Mouse (Mus musculus): ENCODE data around the gene Erlec1. TPM values are rescaled to one million over a fixed set of nuclear protein-coding genes. Genes with fewer than 3 reads are reported as not detected.

The Erlec1 gene
- 11.5 and 12.4 TPM in 2 replicates for polyA plus RNA-seq (2015; fragmentation: Nextera tagmentation; extraction: Ambion mirVana)

DNA sequence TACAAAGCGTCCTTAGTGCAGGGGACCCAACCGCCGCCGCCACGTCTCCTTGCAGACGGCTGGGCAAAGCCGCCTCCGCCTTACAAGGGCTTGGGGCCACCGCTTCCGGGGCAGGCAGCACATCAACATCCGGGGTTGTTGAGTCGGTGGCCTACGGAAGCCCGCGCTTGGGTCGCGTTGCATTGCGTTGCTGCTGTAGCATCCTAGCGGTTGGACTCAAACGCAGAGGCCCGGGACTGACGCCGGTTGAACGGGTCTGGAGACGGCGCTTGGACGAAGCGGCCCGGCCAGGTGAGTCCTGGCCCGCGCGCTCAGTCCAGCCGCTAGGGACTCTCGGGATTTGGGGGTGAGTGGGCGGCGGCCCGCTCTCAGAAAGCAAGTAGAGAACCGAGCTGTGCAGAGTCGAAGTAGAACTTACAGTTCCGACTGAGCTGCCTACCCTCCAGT is at the start of gene Erlec1:
Erlec1 (minus strand) TSS at position 57 of the 447 bp plus-strand sequence.
- H3K4me2 ChIP-seq, result peak within 1 kb of the TSS; percentile 61
- peak within 1 kb of the TSS; percentile 85 for H3K4me3 ChIP-seq (replicated peaks)
- no peaks in the 10 kb centered on the region for H3K36me3 ChIP-seq
- peak; percentile 96 for ATAC-seq (ENCODE audit: insufficient read depth, low FRiP score, low read depth)
- H3K4me1 ChIP-seq, result no peaks in the 10 kb centered on the region
- H3K27me3 ChIP-seq (replicated peaks), result no peaks in the 10 kb centered on the region
- H3K9ac ChIP-seq, result peak within 1 kb of the TSS; percentile 83
- under 1% methylated on average over 40 of the region's 40 CpGs for WGBS
- H3K27ac ChIP-seq, result peak within 1 kb of the TSS; percentile 86
- H3K9me3 ChIP-seq, result no peaks in the 10 kb centered on the region

DNA sequence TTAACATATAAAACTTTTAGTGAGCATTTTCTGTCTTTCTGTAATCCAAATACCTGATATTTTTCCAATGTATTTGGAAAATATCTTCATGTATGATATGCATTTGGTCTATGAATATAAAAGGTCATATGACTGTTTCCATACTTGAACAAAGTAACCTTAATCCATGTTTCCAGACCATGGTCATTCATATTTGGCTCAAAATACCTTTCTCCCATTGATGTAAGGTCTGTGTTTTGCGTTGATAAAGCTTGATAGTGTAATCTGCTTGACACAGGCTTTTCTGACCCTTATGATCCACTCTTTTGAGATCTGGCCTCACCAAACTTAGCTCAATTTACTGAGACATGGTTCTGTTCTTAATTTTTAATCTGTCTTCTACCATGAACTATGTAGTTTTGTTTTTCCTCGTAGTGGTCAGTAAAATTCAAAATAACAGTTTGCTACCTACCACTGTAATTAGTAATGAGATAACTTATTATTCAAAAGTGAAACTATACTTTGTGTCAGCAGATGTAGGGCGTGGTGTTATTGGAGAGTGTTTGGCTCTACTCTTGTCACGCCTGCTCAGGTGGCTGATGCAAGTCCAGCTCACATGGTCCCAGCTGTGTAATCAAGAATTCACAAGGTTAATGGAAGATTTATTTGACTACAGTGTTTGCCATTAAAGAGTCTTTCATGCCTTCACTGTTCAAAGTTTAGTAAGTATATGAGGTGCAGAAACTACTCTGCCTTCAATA is 47.2 kb upstream of the Erlec1 start:
- H3K36me3 ChIP-seq, result no peaks in the 10 kb centered on the region
- H3K9ac ChIP-seq, result no peak overlapping the region
- ATAC-seq (ENCODE audit: insufficient read depth, low FRiP score, low read depth), result peak; percentile 92
- H3K27ac ChIP-seq, result no peak overlapping the region
- no peaks in the 10 kb centered on the region for H3K9me3 ChIP-seq
- WGBS, result 80% methylated on average over 4 of the region's 4 CpGs
- no peak overlapping the region for H3K4me2 ChIP-seq
- no peak overlapping the region for H3K4me3 ChIP-seq (replicated peaks)
- no peaks in the 10 kb centered on the region for H3K4me1 ChIP-seq
- H3K27me3 ChIP-seq (replicated peaks), result no peaks in the 10 kb centered on the region

DNA sequence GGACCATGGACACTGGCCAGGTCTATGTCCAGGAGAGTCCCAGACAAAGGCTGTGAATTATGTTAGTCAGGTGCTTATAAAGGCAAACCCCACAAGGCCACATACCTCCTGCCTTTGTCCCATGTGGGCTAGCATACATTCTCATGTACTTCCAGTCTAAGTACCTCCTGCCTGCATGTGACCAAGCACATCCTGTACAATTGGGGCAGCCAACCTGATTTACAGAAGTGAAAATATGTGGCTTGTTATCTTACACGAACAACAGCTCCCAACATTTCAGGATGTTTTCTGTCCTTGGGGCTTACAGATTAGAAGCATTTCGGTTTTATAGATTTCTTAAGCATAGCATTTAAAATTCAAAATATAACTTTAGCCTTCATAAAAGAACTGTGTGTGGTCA is 45.9 kb upstream of the Erlec1 start:
- WGBS, result 77% methylated on average over 2 of the region's 2 CpGs
- no peak for ATAC-seq (ENCODE audit: insufficient read depth, low FRiP score, low read depth)
- no peaks in the 10 kb centered on the region for H3K9me3 ChIP-seq

DNA sequence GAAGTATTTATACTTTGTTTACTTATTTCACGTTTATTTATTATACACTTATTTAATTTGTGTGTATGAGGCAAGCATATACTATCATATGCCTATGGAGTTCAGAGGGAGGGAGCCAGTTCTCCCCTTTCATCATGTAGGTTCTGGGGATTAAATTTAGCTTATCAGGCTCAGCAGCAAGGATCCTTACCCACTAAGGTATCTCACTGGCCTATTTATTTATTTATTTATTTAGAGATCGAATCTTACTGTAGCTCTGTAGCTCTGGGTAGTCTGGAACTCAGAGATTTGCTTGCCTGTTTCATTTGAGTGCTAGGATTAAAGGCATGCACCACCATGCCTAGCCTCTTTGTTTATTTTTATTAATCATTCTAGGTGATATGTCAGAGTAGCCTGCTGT is 44.6 kb upstream of the Erlec1 start:
- Histone ChIP-seq H3K36me3 (no peaks in the 10 kb centered on the region), H3K27me3 (replicated peaks) (no peaks in the 10 kb centered on the region), H3K9me3 (no peaks in the 10 kb centered on the region), H3K4me2 (no peak overlapping the region), H3K4me1 (no peaks in the 10 kb centered on the region), H3K27ac (no peak overlapping the region), H3K4me3 (replicated peaks) (no peak overlapping the region), H3K9ac (no peak overlapping the region)
- ATAC-seq (ENCODE audit: insufficient read depth, low FRiP score, low read depth), result peak; percentile 60; the same call in 1 of the 2 replicates
- 71% methylated on average over 2 of the region's 2 CpGs for WGBS

More for the DNA sequence above, 45.9 kb upstream of the Erlec1 start:
- Histone ChIP-seq H3K36me3 (no peaks in the 10 kb centered on the region), H3K27me3 (replicated peaks) (no peaks in the 10 kb centered on the region), H3K4me2 (no peak overlapping the region), H3K4me1 (no peaks in the 10 kb centered on the region), H3K9ac (no peak overlapping the region), H3K27ac (no peak overlapping the region), H3K4me3 (replicated peaks) (no peak overlapping the region)

DNA sequence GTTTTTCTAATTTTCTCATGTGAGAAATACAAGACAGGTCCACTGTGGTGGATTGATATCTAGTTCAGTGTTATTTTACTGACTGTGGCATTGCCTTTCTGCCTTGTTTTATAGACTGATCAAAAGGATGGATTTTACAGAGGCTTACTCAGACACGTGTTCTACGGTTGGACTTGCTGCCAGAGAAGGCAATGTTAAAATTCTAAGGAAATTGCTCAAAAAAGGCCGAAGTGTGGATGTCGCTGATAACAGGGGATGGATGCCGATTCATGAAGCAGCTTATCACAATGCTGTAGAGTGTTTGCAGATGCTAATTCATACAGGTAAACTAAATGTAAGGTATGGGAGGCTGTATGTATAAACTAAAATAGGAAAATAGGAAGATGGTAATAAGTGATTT is 44.1 kb upstream of the Erlec1 start:
- H3K4me2 ChIP-seq, result no peak overlapping the region
- H3K4me3 ChIP-seq (replicated peaks), result no peak overlapping the region
- H3K9ac ChIP-seq, result no peak overlapping the region
- no peaks in the 10 kb centered on the region for H3K9me3 ChIP-seq
- peak; percentile 65; the same call in 1 of the 2 replicates for ATAC-seq (ENCODE audit: insufficient read depth, low FRiP score, low read depth)
- H3K4me1 ChIP-seq, result no peaks in the 10 kb centered on the region
- no peak overlapping the region for H3K27ac ChIP-seq
- no peaks in the 10 kb centered on the region for H3K27me3 ChIP-seq (replicated peaks)
- no peaks in the 10 kb centered on the region for H3K36me3 ChIP-seq
- WGBS, result 89% methylated on average over 5 of the region's 5 CpGs

DNA sequence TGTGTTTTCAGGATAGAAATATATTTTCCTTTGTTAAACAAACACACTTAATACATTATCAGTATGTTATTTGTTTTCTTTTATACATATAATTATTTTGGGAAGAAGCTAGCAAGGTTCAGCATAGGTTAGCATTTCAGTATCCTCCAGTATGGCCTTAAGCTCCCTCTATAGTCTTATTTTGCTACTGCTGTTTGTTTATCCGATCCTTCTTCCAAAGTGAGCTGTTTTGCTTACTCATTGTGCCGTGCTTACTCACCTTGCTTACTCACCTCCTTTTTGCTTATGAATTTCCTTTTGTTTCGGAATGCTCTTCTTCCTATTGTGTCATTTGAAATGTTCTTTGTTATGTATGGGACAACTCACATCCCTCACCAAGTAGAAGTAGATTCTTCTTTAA is 42.5 kb upstream of the Erlec1 start:
- no peaks in the 10 kb centered on the region for H3K27me3 ChIP-seq (replicated peaks)
- H3K36me3 ChIP-seq, result no peaks in the 10 kb centered on the region
- H3K4me1 ChIP-seq, result no peaks in the 10 kb centered on the region
- no peaks in the 10 kb centered on the region for H3K9me3 ChIP-seq
- no peak overlapping the region for H3K9ac ChIP-seq
- H3K27ac ChIP-seq, result no peak overlapping the region
- WGBS, result 79% methylated on average over 3 of the region's 3 CpGs
- no peak overlapping the region for H3K4me2 ChIP-seq
- no peak for ATAC-seq (ENCODE audit: insufficient read depth, low FRiP score, low read depth)
- H3K4me3 ChIP-seq (replicated peaks), result no peak overlapping the region

DNA sequence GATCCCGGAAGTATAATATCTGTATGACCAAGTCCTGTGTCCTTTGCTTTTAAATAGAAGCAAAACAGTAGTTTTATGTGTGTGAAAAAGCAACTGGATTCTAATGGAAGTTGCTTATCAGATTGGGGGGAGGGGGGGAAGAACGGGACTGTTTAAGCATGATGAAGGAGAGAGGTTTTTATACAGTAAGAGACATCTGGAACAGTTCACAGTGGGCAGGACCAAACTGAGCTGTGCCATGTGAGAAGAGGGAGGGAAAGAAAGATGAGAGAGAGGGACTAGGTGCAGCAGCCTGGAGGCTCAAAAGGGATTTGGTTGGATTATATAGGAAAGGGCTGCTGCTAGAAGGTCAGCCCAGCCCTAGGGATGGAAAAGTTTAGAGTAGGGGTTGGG is 32.5 kb upstream of the Erlec1 start:
- Histone ChIP-seq H3K4me2 (peak overlapping the region; percentile 65), H3K27ac (peak overlapping the region; percentile 84), H3K4me3 (replicated peaks) (peak overlapping the region; percentile 63), H3K27me3 (replicated peaks) (no peaks in the 10 kb centered on the region), H3K36me3 (no peaks in the 10 kb centered on the region), H3K9me3 (no peaks in the 10 kb centered on the region), H3K4me1 (0 out of 2 replicates have a peak, but pooled peaks cover 4% of the 10 kb centered on the region), H3K9ac (peak overlapping the region; percentile 8; the same call in 1 of the 2 replicates)
- under 1% methylated on average over 2 of the region's 2 CpGs for WGBS
- peak; percentile 77 for ATAC-seq (ENCODE audit: insufficient read depth, low FRiP score, low read depth)

DNA sequence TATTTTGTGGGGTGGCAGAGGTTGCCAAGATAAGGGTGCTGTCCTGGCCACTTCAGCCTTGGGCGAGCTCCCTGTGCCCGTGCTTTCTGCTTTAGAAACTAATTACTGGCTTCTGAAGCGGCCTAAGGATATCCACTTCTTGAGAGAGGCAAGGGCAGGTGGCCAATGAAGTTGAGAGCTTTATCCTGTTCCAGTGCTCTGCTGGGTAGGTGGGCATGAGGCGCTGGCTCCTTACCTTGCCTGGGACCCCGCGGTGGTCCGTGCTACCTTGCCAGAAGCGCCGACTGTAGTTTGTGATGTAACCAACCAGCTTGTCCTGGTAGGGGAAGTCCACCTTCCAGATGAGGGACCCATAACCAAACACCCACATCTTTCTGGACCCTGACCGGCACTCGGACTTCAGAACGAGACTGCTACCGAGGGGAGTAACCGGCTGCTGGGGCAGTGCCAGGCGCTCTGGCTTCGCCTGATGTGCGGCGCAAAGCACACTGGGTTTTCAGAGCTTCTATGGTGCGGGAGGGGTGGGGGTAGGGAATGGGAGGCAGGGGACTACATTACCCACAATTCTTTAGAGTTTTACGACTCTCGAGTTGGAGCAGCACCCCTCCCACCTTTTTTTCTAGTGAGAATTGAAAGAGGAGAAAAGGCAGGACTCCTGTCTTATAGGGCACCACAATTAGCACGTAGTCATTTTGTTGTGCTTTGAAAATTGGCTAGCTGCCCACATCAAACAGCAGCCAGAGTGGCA is 31.9 kb upstream of the Erlec1 start, which contains the start of gene Chac2:
Chac2 (minus strand) TSS at position 474 of the 748 bp plus-strand sequence.
- WGBS, result under 1% methylated on average over 22 of the region's 22 CpGs
- ATAC-seq (ENCODE audit: insufficient read depth, low FRiP score, low read depth), result peak; percentile 98
- H3K4me3 ChIP-seq (replicated peaks), result peak within 1 kb of the TSS; percentile 63

DNA sequence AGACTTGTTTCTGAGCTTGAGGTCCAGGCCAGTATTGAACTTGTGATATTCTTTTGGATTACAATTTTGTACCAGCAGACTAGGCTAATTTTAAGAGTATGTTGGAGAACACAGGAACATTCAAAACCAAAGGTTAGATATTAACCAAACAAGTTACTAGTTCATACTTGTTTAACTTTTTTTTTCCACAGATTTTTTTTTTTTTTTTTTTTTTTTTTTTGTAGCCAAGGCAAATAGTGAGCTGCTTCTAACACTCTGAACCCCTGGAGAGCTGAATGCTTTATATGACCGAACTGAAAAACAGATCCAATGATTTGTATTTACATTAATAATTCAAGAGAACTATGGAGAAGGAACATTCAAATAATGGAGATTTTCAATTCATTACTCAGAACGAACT is 31.1 kb upstream of the Erlec1 start:
- H3K27ac ChIP-seq, result no peak overlapping the region
- no peak overlapping the region for H3K9ac ChIP-seq
- H3K27me3 ChIP-seq (replicated peaks), result no peaks in the 10 kb centered on the region
- H3K4me2 ChIP-seq, result peak overlapping the region; percentile 65; the same call in 1 of the 2 replicates
- no peak for ATAC-seq (ENCODE audit: insufficient read depth, low FRiP score, low read depth)
- no peak overlapping the region for H3K4me3 ChIP-seq (replicated peaks)
- no peaks in the 10 kb centered on the region for H3K9me3 ChIP-seq
- WGBS, result 37% methylated on average over 2 of the region's 2 CpGs
- no peaks in the 10 kb centered on the region for H3K36me3 ChIP-seq
- 0 out of 2 replicates have a peak, but pooled peaks cover 4% of the 10 kb centered on the region for H3K4me1 ChIP-seq

More for the DNA sequence above, 31.9 kb upstream of the Erlec1 start, which contains the start of gene Chac2:
- H3K4me2 ChIP-seq, result peak within 1 kb of the TSS; percentile 65
- H3K36me3 ChIP-seq, result no peaks in the 10 kb centered on the region
- H3K4me1 ChIP-seq, result 0 out of 2 replicates have a peak, but pooled peaks cover 4% of the 10 kb centered on the region
- H3K27ac ChIP-seq, result peak within 1 kb of the TSS; percentile 84
- H3K27me3 ChIP-seq (replicated peaks), result no peaks in the 10 kb centered on the region
- no peaks in the 10 kb centered on the region for H3K9me3 ChIP-seq
- peak within 1 kb of the TSS; percentile 57 for H3K9ac ChIP-seq

DNA sequence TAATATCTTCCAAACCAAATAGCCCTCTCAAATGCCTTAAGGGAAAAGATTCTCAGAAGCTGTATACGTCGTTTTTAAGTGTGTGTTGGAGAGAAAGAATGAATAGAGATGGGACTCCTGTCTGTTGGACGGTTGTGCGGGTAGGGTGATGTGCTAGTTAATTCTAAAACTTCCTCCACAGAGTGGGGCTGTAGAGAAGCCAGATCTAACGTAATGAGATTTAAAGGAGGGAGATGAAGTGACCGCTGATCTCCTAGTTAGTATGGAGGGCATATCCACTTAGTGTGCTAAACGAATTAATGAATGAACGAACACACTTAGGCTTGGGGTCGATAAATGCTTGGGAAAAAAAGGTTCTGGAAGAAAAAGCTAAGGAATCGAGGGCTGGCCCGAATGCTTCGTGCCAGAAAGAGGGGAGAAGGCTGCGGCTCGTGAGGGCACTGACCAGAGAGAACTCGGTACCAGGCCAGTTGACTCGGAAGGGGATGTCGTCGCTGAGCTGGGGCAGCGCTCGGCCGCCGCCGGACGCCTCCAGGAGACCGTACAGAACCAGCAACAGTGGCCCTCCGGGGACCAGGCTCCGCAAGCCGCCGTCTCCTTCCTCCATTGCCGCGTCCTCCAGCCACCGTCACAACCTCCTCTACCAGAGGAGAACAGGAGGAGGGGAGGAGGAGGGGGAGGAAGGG is 523 bp downstream of the Erlec1 start:
- H3K4me1 ChIP-seq, result no peaks in the 10 kb centered on the region
- under 1% methylated on average over 25 of the region's 32 CpGs for WGBS
- H3K4me2 ChIP-seq, result peak overlapping the region; percentile 58
- H3K9me3 ChIP-seq, result no peaks in the 10 kb centered on the region
- no peaks in the 10 kb centered on the region for H3K27me3 ChIP-seq (replicated peaks)
- 0 out of 2 replicates have a peak, but pooled peaks cover 4% of the 10 kb centered on the region for H3K36me3 ChIP-seq
- peak; percentile 86 for ATAC-seq (ENCODE audit: insufficient read depth, low FRiP score, low read depth)
- H3K4me3 ChIP-seq (replicated peaks), result peak overlapping the region; percentile 85
- peak overlapping the region; percentile 83; the same call in 1 of the 2 replicates for H3K9ac ChIP-seq
- peak overlapping the region; percentile 86 for H3K27ac ChIP-seq

DNA sequence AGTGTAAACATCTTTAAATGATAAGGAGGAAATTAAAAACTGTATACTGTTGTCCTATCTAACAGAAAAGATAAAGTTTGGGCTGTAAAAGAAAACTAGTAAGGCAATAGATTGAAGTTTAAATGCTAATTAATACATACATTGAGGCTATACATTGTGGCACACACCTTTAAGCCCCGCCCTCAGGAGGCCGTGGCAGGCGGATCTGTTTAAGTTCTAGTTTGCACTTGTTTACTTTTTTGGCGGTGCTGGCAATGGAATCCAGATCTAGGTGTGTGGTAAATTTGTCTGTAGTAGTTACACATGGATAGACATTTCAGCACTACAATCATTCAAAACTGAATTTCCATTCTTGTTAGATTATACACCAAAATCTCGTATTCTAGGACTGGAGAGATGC is 1.3 kb downstream of the Erlec1 start:
- H3K4me3 ChIP-seq (replicated peaks), result peak overlapping the region; percentile 85
- no peaks in the 10 kb centered on the region for H3K9me3 ChIP-seq
- H3K36me3 ChIP-seq, result 0 out of 2 replicates have a peak, but pooled peaks cover 8% of the 10 kb centered on the region
- H3K27ac ChIP-seq, result no peak overlapping the region
- peak overlapping the region; percentile 58 for H3K4me2 ChIP-seq
- no peak for ATAC-seq (ENCODE audit: insufficient read depth, low FRiP score, low read depth)
- H3K27me3 ChIP-seq (replicated peaks), result no peaks in the 10 kb centered on the region
- H3K9ac ChIP-seq, result no peak overlapping the region
- no peaks in the 10 kb centered on the region for H3K4me1 ChIP-seq
- WGBS, result 33% methylated on average over 5 of the region's 5 CpGs
